Mouse (Mus musculus): ENCODE data around the gene Gm20831. TPM values are rescaled to one million over a fixed set of nuclear protein-coding genes. Genes with fewer than 3 reads are reported as not detected.
"Not testable (repeated sequence)": the region's sequence is repeated elsewhere in the genome, so short reads cannot be mapped to it uniquely, and the experiment has no call there.

Gene Gm20831
- total RNA-seq (2021), result not detected
- long read RNA-seq, experiment 1, result 0 reads
- long read RNA-seq, experiment 2, result 0 reads

- DNase-seq (ENCODE audit: low spot score in 2 of 2), result not testable (repeated sequence)
Measured at GRCm38 (mm10) chrY:17874441-17874840, at the start of gene Gm20831, which contains the start of gene Gm20772. Gene Gm20831, plus strand, starts transcription at chrY:17874741. Gene Gm20772, plus strand, starts transcription at chrY:17874741.

- DNase-seq (ENCODE audit: low spot score in 2 of 2), result not testable (repeated sequence)
Measured at GRCm38 (mm10) chrY:17846166-17846565, 28.4 kb upstream of the Gm20831 start, which contains the start of gene Gm21904. Gene Gm21904, minus strand, starts transcription at chrY:17846266.

GRCm38 (mm10) chrY:17937230-17937629 lies 62.7 kb downstream of the Gm20831 start, which contains the start of gene Srsy:
Gene Srsy, minus strand, starts transcription at chrY:17937330.
- DNase-seq (ENCODE audit: low spot score in 2 of 2), result not testable (repeated sequence)

Other genes with a start within 250 kb of the Gm20831 start
- not detected for gene Gm21904, start 28.5 kb upstream of the Gm20831 start, total RNA-seq (2021)
- gene Gm20772, start within 50 bp of the Gm20831 start, total RNA-seq (2021), result not detected
- gene Srsy, start 62.6 kb downstream of the Gm20831 start, total RNA-seq (2021), result not detected
- gene Gm21764, start 187.1 kb downstream of the Gm20831 start, total RNA-seq (2021), result not detected
- gene Ssty1, start 214.4 kb downstream of the Gm20831 start, total RNA-seq (2021), result not detected

All from layer of hippocampus, postnatal 14 days (tissue).